Mouse (Mus musculus): ENCODE measurements around the gene Parpbp.

Gene Parpbp

DNA sequence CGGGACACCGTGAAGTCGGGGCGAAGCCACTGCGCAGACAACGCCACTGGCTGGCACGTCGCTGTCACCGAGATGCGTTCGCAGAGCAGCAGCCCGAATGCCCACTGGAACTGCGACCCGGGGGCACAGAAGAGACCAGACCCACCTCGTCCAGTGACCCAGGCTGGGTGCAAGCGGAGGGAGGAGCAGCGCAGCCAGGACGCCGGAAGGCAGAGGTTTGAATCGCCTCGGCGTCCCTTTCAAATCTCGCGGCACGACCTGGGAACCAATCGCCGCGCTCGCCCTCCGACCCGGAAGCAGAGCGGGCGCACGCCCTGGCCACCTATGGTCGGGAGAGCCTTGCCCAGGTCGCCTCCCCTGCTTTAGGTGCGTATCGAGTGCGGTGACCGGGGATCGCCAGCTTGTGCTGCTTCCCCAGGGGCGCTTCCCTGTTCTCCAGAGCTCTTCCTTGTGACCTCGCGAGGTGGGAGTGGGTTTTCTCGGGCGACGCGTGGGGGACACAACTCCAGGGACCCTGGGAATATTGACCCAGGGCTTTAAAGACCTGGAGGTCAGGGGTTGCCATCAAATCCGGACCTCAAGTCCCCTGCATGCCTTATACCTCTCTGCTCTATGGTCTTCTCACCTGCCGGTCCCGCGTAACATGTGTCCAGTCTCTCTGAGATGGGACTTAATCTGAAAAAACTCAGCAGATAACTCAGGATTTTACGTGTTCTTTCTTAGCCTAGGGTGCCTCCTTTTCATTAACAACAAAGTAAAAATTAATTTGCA, at the start of gene Parpbp, which contains the start of gene Nup37:
TSS of gene Parpbp (minus strand) at position 235 of the 771 bp plus-strand sequence.
TSS of gene Nup37 (plus strand) at position 286 of the 771 bp plus-strand sequence.
- peak; percentile 82 for DNase-seq

DNA sequence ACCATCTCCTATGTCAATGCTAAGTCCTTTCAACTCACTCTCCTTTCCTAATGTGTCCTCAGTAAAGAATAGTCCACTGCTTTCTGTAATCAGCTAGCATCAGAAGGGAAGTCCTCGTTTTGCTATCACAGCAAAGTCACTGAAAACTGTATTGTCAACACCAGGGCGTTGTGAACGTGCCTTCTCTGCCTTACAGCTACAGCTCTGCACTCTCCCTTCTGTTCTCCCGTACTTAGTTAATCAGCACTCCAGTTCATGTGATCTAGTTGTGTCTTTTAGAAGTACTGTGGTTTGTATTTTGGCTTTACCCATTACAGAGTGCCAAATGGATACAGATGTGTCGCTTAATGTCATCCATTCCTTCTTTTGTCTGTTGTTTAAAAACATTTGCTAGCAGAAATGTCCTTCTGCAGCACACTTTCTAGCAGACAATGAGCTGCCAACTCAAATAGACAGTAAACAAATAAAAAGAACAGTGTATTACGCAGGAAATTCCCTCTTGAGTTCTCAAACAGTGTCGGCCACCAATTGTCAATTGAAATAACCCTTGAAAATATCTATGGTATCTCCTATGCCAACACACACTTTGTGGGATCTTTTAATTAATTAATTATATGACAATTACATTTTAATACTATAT, 20.8 kb upstream of the Parpbp start:
- no peak for DNase-seq

GRCm38 (mm10) chr10:88166158-88166557, 19.4 kb upstream of the Parpbp start:
- no peak for DNase-seq

GRCm38 (mm10) chr10:88162676-88163075, 15.9 kb upstream of the Parpbp start:
- DNase-seq: no peak

DNA sequence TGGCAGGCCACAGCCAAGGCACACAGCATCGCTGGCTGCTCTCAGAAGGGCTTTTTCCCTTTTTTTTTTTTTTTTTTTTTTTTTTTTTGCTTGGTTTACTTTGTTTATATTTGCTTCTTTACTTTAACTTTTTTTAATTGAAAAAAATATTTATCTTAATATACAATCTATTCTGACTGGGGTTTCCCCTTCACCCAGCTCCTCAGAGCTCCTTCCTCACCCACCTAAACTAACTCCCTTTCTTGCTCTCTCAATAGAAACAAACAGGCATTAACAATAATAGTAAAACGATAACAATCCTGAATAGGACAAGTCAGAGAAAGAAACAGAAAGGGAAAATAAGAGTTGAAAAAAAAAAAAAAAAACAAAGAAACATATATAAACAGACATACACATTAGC, 15.4 kb upstream of the Parpbp start:
- no peak for DNase-seq

DNA sequence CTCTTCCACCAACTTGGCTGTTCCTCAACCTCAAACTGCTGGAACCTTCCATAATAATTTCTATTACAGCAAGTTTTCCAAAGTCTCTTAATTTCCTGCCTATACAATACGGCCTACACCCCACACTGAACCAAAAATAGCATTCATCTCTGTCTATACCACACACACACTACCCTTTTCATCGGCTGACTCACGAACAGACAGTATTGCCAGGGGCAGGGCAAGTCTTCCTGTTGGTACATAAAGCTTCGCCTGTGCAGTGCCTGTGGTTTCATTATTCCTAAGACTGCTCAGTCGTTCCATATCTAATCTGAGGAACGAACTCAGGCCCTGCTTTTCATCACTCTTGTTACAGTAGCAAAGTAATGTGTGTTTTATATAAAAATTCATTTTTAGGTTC, 4.9 kb upstream of the Parpbp start:
- DNase-seq: no peak

DNA sequence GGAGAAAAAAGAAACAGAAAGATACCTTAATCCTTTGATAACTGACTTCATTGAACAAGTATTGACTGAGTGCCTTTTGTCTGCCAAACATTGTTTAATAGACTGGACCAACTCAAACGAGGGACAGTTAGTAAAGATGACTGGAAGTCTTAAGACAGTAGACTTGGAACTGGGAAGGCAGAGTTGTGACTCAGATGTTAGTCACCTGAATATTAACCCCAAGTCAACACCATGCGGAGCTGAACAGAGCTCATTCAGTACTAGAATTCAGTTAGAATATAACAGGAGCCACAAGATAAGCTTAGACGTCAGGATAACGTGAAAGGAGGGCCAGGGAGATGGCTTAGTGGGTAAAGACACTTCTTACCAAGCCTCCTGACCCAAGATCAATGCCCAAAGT, 3.6 kb upstream of the Parpbp start:
- no peak for DNase-seq

DNA sequence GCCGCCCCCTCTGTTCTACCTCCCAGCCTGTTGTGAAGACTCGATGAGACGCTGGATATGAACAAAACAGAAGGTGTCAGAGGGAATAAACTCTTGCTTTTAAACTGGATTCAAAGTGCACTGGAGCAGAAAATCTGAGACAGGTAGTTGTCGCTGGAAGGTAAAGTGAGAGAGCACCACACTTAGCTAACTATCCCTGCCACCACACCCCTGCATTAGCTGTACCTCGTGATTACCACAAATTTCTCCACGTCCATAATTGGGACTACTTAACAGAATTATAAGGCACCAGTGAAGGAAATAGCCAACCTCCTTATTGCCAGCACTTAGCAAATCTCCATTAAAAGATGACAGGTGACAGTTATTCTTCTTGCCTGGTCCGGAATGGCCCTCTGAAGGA, 554 bp downstream of the Parpbp start:
- no peak for DNase-seq

DNA sequence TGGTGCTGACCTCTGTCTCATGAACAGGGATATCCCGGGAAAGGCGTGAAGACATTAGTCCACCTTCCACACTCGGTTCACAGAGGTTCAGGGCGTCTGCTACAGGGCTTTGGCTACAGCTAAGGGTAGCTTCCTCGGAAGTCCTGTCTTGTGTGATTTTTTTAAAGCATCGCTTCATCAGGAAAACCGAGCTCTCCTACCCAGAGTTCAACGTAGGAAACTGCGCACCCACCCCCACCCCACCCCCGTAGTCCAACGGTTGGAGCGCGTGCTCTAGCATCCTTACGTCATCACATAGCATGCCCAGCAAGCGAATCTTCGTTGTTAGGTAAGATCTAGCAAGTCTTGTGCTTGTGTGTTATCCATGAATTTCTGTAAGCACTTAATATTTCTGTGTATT, 11.1 kb downstream of the Parpbp start:
- no peak for DNase-seq

- DNase-seq: no peak
These were observed 27.0 kb downstream of the Parpbp start for GRCm38 (mm10) chr10:88119721-88120120.

- DNase-seq: no peak
These were observed 33.5 kb downstream of the Parpbp start for GRCm38 (mm10) chr10:88113290-88113689.

DNA sequence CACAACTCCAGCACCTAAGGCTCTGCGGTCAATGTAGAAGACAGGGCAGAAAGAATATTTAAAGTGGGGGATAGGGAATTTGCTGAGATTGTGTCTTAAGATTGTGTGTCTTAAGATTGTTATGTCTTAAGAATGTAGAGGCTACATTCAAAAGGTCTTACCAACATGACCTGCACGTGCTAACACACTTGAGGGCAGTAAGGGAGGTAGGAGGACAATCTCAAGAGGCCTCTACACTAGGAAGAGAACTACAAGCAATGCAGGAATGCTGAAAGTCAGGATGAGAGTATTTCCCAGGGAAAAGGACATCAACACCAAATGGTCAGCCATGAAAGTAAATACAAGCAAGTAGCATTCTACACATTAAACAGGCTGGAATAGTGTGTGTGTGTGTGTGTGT, 40.6 kb downstream of the Parpbp start:
- no peak for DNase-seq

DNA sequence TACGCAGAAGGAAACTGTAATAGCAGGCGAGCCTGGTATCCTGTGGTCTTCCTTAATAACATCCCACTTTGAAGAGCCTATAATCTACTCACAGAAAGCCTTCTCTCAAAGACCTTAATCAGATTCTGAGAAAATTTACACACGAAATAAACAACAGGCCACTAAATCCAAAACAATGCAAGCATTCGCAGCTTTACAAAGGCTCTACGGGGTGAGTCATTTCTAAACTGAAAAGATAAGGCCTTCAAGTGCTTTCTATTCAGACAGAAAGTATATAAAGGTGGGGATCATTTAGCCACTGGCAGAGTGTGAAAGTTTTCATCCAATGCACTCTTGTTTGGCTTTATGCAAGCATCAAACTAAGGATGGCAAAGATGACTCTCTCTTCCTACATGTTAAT, 56.0 kb downstream of the Parpbp start, which contains the start of gene Pmch:
TSS of gene Pmch (plus strand) at position 301 of the 400 bp plus-strand sequence.
- no peak for DNase-seq

GRCm38 (mm10) chr10:88067377-88067776, 79.4 kb downstream of the Parpbp start:
- DNase-seq: no peak

GRCm38 (mm10) chr10:88064872-88065271, 81.9 kb downstream of the Parpbp start:
- DNase-seq: peak; percentile 4

DNA sequence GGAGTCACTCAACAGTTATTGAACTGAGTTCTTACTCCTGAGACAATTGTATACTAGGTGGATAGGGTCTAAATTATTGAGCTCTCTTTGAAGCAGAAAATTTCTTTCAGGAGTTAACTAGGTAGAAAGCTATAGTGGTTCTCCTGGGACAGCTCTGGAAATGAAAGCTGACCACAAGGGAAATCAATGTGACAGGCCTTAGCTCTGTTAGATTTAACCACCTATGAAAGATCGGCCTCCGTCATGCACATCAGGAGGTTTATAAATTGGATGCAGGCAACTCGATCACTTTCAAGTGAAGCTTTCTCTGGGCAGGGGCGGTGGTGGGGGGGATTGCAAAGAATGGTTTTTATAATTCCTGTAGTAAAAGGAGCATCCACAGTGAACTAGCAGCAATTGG, 83.3 kb downstream of the Parpbp start:
- no peak for DNase-seq

DNA sequence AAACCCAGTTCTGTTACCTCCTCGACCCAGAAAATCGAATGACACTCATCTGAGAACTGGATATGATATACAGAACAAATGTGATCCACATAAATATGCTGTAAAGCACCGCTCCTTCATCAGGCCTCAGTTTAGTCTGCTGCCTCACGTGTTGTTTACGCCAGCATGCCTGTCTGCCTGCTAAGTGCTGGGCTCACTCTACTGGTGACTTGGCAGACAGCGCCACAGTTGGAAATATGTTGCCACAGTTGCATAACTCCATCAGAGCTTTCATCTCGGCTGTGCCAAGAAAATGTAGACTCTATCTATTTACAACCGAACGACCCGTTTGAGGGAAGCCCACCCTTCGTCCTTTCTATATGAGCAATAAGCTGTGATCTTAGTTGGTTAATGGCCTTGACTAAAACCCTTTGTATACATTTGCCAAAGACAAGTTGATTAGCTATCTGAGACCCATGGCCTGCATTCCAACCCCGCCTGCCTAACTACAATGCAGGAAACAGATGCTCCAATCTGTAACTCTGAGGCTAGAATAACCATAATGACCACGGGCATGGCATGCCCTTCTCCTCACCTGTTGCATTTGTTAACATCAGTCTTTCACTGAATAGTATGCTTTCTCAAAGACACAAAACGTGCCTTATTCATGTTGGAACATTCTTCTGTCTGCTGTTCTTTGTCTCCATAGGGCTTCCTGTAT, 89.6 kb downstream of the Parpbp start:
- no peak for DNase-seq

DNA sequence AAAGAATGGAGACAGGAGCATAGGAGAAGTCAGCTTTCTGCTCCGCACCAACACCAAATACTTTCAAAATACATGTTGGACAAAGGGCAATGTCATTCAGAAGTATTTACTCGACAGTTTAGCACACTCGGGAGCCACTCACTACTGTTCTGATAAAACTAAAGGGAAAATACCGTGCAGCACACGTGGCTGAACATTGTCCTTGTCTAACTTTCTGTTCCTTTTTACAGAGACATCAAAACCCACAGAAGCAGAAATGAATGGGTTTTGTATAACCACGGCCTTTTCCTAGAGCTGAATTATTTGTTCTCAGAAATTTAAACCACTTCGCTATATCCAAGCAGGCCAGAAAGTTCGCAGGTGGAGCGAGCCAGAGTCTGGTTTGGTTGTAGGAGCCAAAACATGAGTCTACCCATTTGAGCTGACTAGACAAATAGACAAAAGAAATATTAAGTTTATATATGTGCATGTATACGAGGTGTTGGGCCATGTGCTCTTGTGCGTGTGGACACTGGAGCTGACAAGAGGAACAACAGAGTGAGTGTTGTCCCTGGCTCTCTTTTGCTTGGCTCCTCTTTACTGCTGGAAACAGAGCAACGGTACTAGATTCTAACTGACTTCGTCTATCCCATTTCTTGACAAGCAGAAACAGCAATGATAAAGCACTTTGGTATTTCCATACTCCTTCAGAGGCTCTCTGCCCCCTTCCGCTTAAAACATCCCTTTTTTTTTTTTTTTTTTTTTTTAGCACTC, 92.3 kb downstream of the Parpbp start:
- DNase-seq: no peak

- no peak for DNase-seq
These were observed 100.5 kb downstream of the Parpbp start for GRCm38 (mm10) chr10:88046098-88046771.

DNA sequence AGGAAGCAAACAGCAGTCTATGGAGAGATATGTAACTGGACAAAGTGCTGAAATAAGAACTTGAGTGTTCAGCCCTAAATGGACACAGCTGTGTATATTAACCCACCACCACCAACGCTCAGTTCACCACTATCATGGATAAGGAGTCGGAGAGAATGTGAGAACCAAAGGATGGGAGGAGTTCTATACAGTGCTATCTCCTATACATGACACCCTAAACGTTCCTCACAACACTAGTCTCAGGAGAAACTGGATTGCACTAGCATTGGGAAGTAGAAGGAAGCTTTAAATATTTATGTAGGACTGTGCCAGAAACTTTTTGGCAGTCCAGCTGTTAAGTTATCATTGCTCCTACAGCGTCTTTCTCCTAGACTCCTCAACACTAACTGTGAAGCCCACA, 102.4 kb downstream of the Parpbp start:
- DNase-seq: no peak

Data from kidney, adult 11 months (tissue).